ENCODE assay signal across 11 mouse cellular contexts in the genomic region with DNA sequence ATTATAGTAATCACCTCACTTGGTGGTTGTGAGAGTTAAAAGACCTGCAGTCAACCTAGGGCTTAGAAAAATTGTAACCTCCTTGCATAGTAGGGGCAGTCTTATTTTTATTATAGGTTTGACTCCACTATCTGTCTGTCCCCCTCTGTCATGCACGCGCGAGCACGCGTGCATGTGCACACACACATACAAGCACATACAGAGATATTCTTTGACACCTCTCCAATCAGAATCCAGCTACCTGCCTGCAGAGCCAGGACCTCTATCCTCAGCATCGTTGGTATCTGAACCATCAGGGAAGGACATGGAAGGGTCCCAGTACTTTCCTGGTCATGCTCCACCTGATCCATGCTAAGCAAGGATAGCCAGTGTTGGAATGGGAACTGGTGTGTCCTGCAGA. TPM values are rescaled to one million over a fixed set of nuclear protein-coding genes. Genes with fewer than 3 reads are reported as not detected.
DNase-seq lines count a peak whose midpoint lies in the region; ATAC-seq lines count a peak whose summit lies in the region.
"Had no signal": no experiment of that assay in that cellular context is flagged by ENCODE, and none has a peak within 500 bp of the region (broad histone marks: within the 10 kb centered on the region; RNA-seq: fewer than 3 reads in every experiment).

No protein-coding gene starts in this region.

- peak overlapping the region; percentile 83 for H3K4me2 ChIP-seq in kidney, embryonic 15.5 days
- peak overlapping the region; percentile 73; the same call in 1 of the 2 replicates for H3K4me2 ChIP-seq in embryonic facial prominence, embryonic 12.5 days (replicated peaks)
- peak overlapping the region; percentile 73 for H3K4me2 ChIP-seq in liver, embryonic 12.5 days

- peak overlapping the region; percentile 57 for H3K4me3 ChIP-seq in kidney, embryonic 15.5 days (replicated peaks)
- peak overlapping the region; percentile 84 for H3K4me3 ChIP-seq in brown adipose tissue, adult 24 weeks (ENCODE audit: insufficient read depth, low read depth, low read length)
- H3K4me3 ChIP-seq in embryonic facial prominence, embryonic 12.5 days = no peak overlapping the region
- H3K4me3 ChIP-seq in liver, embryonic 12.5 days = peak overlapping the region; percentile 58

- H3K4me1 ChIP-seq in kidney, embryonic 15.5 days = peaks cover 78% of the 10 kb centered on the region
- peaks cover 13% of the 10 kb centered on the region for H3K4me1 ChIP-seq in brown adipose tissue, adult 24 weeks (ENCODE audit: control insufficient read depth, insufficient read depth, insufficient read length, low read length)
- H3K4me1 ChIP-seq in embryonic facial prominence, embryonic 12.5 days = peaks cover 19% of the 10 kb centered on the region
- H3K4me1 ChIP-seq in liver, embryonic 12.5 days = peaks cover 37% of the 10 kb centered on the region

- ATAC-seq in kidney, embryonic 15.5 days (replicated peaks; ENCODE audit: low FRiP score) = no peak
- ATAC-seq in embryonic facial prominence, embryonic 12.5 days (ENCODE audit: insufficient number of reproducible peaks, insufficient read depth, low FRiP score, low TSS enrichment) = no peak
- ATAC-seq in liver, embryonic 12.5 days = no peak

- 0 out of 2 replicates have a peak, but pooled peaks cover 9% of the 10 kb centered on the region for H3K27me3 ChIP-seq in kidney, embryonic 15.5 days
- 0 out of 2 replicates have a peak, but pooled peaks cover 4% of the 10 kb centered on the region for H3K27me3 ChIP-seq in embryonic facial prominence, embryonic 12.5 days
- H3K27me3 ChIP-seq in liver, embryonic 12.5 days (replicated peaks) = peaks cover 62% of the 10 kb centered on the region

- H3K9me3 ChIP-seq in kidney, embryonic 15.5 days (replicated peaks) = no peaks in the 10 kb centered on the region
- H3K9me3 ChIP-seq in embryonic facial prominence, embryonic 12.5 days = no peaks in the 10 kb centered on the region
- H3K9me3 ChIP-seq in liver, embryonic 12.5 days (replicated peaks) = no peaks in the 10 kb centered on the region
- H3K9me3 ChIP-seq: midbrain, embryonic 12.5 days had no signal

- WGBS in kidney, embryonic 15.5 days = 88% methylated on average over 6 of the region's 6 CpGs
- WGBS in embryonic facial prominence, embryonic 12.5 days = 93% methylated on average over 6 of the region's 6 CpGs
- 85% methylated on average over 6 of the region's 6 CpGs for WGBS in liver, embryonic 12.5 days (ENCODE audit: insufficient replicate concordance)

- no peaks in the 10 kb centered on the region for H3K36me3 ChIP-seq in kidney, embryonic 15.5 days
- no peaks in the 10 kb centered on the region for H3K36me3 ChIP-seq in embryonic facial prominence, embryonic 12.5 days
- H3K36me3 ChIP-seq in liver, embryonic 12.5 days = no peaks in the 10 kb centered on the region
- H3K36me3 ChIP-seq: midbrain, embryonic 12.5 days had no signal

- no peak overlapping the region for H3K27ac ChIP-seq in kidney, embryonic 15.5 days
- peak overlapping the region; percentile 79 for H3K27ac ChIP-seq in brown adipose tissue, adult 24 weeks (replicated peaks; ENCODE audit: low read depth, low read length)
- H3K27ac ChIP-seq in embryonic facial prominence, embryonic 12.5 days = no peak overlapping the region
- no peak overlapping the region for H3K27ac ChIP-seq in liver, embryonic 12.5 days
- H3K27ac ChIP-seq: midbrain, embryonic 12.5 days had no signal

- no peak for DNase-seq in kidney, adult 9 months
- no peak for DNase-seq in layer of hippocampus, adult 9-10 months (ENCODE audit: low spot score)
- DNase-seq in cerebellum, postnatal 25 days = no peak
- DNase-seq: adrenal gland, postnatal 25 days; right cerebral cortex, adult 18-20 months had no signal

- no peak overlapping the region for H3K9ac ChIP-seq in kidney, embryonic 15.5 days
- H3K9ac ChIP-seq in embryonic facial prominence, embryonic 12.5 days = no peak overlapping the region
- 0 out of 2 replicates have a peak overlapping the region, but pooled peaks have one; percentile 33 for H3K9ac ChIP-seq in liver, embryonic 12.5 days
- H3K9ac ChIP-seq: midbrain, embryonic 12.5 days had no signal

RNA-seq across cellular contexts. Expression of a gene that starts 1.8 kb away (rescaled TPM):
- polyA plus RNA-seq in kidney, embryonic 15.5 days (2015; fragmentation: Nextera tagmentation; extraction: Ambion mirVana) = 12.7 and 16.9 TPM in 2 replicates
- 4.5 and 5.1 TPM in 2 replicates for polyA plus RNA-seq in brown adipose tissue, adult 24 weeks (2012; ENCODE audit: insufficient read depth, insufficient read length, missing spikeins)
- polyA plus RNA-seq in embryonic facial prominence, embryonic 12.5 days (2016; fragmentation: Nextera tagmentation; extraction: Ambion mirVana) = 3.9 and 4.6 TPM in 2 replicates
- polyA plus RNA-seq in liver, embryonic 12.5 days (2016; fragmentation: Nextera tagmentation; extraction: Ambion mirVana) = 7.4 and 8.3 TPM in 2 replicates

RNA-seq across cellular contexts. Expression of a gene that starts 50.7 kb away (rescaled TPM):
- polyA plus RNA-seq in kidney, embryonic 15.5 days (2015; fragmentation: Nextera tagmentation; extraction: Ambion mirVana) = 0.10 TPM in 1 of 2 replicates, not detected in the other
- polyA plus RNA-seq in brown adipose tissue, adult 24 weeks (2012; ENCODE audit: insufficient read depth, insufficient read length, missing spikeins) = not detected in 2 replicates
- 0.04 TPM in 1 of 2 replicates, not detected in the other for polyA plus RNA-seq in embryonic facial prominence, embryonic 12.5 days (2016; fragmentation: Nextera tagmentation; extraction: Ambion mirVana)
- not detected in 2 replicates for polyA plus RNA-seq in liver, embryonic 12.5 days (2016; fragmentation: Nextera tagmentation; extraction: Ambion mirVana)
- polyA plus RNA-seq: frontal cortex, adult 2 months; midbrain, embryonic 12.5 days had no signal
